Mouse (Mus musculus): ENCODE results near the gene Son.

- TF ChIP-seq CTCF (IDR thresholded peaks at IDR 0.05; ENCODE audit: insufficient read depth, low read length) (no peak), POLR2A (IDR thresholded peaks at IDR 0.05; ENCODE audit: borderline replicate concordance, extremely low read depth, low read depth, low read length) (peak; percentile 50; the same call in 1 of the 2 replicates)
Measured at GRCm38 (mm10) chr16:91688619-91689334, 41.5 kb downstream of the Son start, which contains the start of gene Donson.

Data from lung, adult 2 months (tissue).